Mouse (Mus musculus) adrenal gland (tissue): ENCODE measurements around the gene Cdc42ep2.

Experiments used
- intact Hi-C: fragments of 180-260 bp; cut with DNase I; formaldehyde crosslinking; loops from one replicate; pipeline ENCODE4 v1.15.1; 2025

Cdc42ep2 gene

DNA sequence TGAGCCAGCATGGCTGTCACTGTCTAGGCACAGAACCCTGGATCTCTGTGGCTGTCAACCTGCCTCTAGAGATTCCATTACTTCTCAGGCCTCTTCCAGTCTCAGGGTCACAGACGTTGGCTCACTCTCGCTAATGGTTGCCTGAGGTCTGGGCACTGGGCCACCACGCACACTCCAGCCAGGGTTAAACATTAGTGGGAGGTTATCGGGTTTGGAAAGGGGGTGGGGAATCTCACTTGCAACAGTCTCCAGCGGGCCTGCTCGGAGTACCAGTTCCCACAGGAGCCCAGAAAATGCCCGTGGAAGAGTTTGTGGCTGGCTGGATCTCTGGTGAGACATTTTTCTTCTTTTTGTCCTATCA lies 46.3 kb downstream of the Cdc42ep2 start:
- intact Hi-C loops: loop anchor here (2.0 kb wide), 2 partner anchors 28 to 84 kb away; no protein-coding TSS in a partner anchor

DNA sequence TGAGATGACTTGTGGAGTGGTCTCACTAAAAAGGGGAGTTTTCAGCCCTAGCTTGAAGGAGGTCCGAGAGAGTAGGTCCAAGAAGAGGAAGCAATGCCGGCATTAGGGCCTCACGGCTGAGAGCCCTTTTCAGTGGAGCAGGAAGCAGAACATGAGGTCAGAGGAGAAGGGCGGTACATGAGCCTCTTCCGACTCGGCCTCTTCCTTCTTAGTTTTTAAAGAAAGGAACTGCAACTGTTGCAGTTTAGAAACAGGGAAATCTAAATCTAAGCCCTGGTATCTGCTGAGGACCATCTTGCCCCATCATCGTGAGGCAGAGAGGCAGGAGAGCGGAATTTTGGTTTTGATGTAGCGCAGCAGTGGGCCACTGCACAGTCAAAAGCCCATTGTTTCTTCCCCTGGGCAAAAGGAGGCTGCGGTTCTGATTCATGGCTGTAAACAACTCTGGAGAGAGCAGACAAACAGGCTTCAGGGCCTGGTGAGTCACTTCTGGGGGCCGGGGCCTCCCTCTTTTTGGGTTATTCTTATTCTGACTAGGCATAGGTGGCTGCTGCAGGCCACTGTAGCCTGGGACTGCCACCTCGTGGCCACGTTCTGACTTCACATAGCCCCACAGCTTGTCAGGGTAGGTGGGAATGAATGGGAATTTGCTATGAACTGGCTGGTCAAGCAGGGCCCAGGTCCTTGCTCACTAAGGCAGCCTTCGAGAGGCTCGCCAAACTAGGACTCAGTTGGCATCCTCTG lies 46.8 kb downstream of the Cdc42ep2 start, which contains the start of gene Slc25a45:
Gene Slc25a45 (plus strand): TSS at position 191 of the 744 bp plus-strand sequence.
- intact Hi-C loops: loop anchor here (2.0 kb wide), 2 partner anchors 27 to 83 kb away; no protein-coding TSS in a partner anchor

DNA sequence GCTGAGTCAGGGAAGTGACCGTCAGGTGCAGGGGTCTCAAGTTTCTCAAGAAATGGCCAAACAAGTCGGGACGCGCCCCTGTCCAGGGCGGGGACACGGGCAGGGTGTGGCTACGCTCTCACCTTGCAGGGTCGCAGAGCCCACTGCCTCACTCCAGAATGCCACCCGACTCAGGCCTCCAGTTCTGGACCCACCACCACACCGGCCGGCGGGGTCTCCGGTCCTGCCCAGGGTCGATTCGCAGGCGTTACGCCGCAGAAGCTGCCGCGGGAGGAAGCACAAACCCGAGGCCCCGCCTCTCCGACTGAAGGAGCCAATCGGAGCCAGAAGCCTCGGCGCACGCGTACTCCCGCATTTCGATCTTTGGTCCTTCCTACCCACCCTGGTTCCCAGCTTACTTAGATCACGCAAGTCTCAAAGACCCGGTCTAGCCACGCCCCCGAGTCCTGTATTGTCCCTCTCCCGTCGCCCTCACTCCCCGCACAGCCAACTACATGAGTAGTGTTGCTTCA lies 49.6 kb downstream of the Cdc42ep2 start, which contains the start of gene Frmd8:
Gene Frmd8 (minus strand): TSS at position 306 of the 512 bp plus-strand sequence.
- intact Hi-C loops: no loop called here

DNA sequence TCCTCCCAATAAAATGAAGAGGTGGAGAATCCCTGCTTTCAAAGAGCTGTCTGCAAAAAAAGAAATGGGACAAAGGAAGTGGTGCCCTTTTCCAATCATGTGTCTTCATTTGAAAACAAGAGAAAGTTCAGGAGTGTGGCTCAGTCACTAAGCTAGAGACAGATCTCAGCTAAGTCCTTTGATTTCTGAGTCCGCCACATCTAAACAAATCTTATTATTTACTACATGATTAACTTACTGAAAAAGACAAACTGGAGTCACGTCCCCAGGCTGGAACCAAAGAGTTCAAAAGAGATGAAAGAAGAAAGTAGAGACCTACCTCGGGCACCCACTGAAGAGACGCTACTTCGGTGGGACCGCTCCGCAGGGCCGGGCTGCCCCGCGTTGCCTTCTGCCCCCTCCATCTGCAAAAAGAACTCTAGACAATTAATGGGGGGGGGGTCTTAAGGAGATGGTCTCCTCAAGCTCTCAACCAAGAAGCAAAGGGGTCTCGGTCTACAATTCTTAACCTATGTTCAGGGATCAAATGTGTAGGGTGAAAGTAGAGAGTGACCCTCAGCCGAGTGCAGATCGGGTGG lies 50.1 kb downstream of the Cdc42ep2 start:
- intact Hi-C loops: no loop called here

DNA sequence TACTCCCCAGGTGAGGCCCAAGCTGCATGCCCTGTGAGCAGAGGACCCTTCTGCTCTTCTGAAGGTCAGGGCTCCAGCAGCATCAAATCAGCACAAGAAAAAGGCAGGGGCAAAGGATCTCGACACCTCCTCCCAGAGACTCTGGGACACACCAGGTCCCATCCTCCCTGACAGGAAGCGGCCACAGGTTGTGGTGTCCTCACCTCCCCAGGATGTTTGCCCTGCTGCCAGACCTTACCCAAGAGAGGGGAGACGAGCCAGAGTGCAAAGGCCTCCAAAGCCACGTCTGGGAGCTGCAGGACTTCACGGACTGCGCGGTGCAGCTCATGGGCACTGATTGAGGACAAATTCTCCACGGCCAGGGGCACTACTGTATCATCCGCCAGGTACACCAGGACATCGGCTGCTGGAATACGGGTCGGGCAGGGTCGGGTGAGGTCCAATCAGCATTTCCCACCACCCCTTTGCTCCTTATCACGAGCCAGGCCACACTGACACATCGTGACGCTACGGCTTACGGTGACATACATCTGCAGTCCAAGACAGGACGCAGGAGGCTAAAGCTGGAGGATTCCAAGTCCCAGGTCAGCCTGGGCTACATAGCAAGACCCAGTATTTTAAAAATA lies 51.6 kb downstream of the Cdc42ep2 start:
- intact Hi-C loops: no loop called here

DNA sequence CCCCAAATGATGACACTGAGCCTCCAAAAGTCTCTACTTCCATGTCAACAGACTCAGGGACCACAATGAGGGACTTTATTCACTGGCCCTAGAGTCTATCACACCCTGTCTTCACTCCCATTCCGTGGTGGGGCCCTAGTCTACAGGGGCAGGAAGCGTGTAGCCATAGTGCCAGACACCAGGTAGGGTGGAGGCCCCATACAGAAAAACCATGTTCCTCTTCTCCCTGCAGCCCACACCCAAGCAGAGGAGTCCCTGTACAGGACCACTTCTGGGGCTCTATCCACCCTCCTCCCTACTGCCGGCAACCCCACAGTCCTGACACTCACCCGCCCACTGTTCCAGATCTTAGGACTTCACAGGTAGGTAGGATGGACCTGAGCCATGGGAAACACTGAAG lies 52.1 kb downstream of the Cdc42ep2 start:
- intact Hi-C loops: no loop called here

DNA sequence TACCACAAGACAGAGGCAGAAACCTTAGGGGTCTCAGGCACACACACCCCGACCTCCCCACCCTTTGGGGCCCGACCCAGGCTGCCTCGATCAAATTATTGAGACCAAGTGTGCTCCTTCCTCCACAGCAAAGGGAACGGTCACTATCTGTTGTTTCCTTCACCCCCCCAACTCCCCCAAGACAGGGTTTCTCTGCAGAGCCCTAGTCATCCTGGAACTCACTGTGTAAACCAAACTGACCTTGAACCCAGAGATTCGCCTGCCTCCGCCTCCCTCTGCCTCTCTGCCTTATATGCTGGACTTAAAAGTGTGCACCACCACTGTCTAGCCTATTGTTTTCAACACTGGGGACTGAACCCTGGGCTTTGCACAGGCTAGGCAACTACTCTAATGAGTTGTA lies 52.9 kb downstream of the Cdc42ep2 start:
- intact Hi-C loops: no loop called here

DNA sequence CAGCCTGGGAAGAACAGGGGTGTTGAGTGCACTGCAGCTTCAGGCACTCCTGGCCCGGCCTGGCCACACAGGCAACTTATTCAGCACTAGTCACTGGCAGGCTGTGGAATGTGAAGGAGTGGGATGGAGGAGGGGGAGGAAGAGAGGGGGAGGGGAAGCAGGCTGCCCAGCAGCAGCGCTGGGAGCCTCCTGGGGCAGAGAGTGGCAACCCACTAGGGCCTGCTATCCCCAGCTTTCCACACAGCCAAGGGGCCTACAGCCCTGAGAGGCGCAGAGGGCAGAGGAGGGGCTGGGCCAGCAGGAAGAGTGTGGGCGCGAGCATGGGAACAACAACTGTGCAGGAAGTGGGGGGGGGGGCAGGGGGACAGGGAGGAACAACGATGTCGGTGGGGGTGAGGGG lies 53.3 kb downstream of the Cdc42ep2 start:
- intact Hi-C loops: no loop called here

DNA sequence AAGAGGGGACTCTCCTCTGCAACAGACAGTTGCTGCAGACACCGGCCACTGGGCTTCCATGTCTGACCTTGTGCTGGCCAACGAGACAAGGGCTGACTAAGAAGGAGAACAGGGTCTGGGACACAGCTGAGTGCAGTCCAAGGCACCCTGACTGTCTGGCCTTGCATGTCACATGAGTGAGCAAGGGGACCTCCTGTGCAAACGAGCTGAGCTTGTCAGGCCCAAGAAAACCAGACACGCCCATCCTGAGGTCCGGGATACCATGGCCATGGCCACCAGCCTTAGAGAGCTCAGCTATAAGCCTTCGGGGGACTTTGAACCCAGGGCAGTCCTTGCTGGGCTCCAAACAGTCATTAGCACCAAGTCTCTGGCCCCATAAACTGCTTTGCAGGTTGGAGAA lies 56.5 kb downstream of the Cdc42ep2 start:
- intact Hi-C loops: no loop called here
